Mouse (Mus musculus): ENCODE data around the gene Rab23.

The Rab23 gene

GRCm38 (mm10) chr1:33719733-33720225, at the start of gene Rab23:
Gene Rab23 (plus strand): TSS chr1:33719887.
- H3K36me3 ChIP-seq (ENCODE audit: control insufficient read depth, insufficient read depth, low read length, poor library complexity, severe bottlenecking) = no peaks in the 10 kb centered on the region
- DNase-seq (ENCODE audit: low read depth, low spot score) = peak; percentile 87
- no peaks in the 10 kb centered on the region; the same call in 1 of the 2 replicates for H3K27me3 ChIP-seq (ENCODE audit: control insufficient read depth, insufficient read depth, low read length, poor library complexity, severe bottlenecking)

GRCm38 (mm10) chr1:33670164-33670616, 49.5 kb upstream of the Rab23 start:
- DNase-seq (ENCODE audit: low read depth, low spot score) = peak; percentile 71
- no peaks in the 10 kb centered on the region for H3K27me3 ChIP-seq (ENCODE audit: control insufficient read depth, insufficient read depth, low read length, poor library complexity, severe bottlenecking)

GRCm38 (mm10) chr1:33671441-33671840, 48.2 kb upstream of the Rab23 start:
- Histone ChIP-seq H3K27me3 (ENCODE audit: control insufficient read depth, insufficient read depth, low read length, poor library complexity, severe bottlenecking) (no peaks in the 10 kb centered on the region), H3K36me3 (ENCODE audit: control insufficient read depth, insufficient read depth, low read length, poor library complexity, severe bottlenecking) (no peaks in the 10 kb centered on the region)
- DNase-seq (ENCODE audit: low read depth, low spot score) = no peak

More at GRCm38 (mm10) chr1:33670164-33670616, 49.5 kb upstream of the Rab23 start:
- no peaks in the 10 kb centered on the region for H3K36me3 ChIP-seq (ENCODE audit: control insufficient read depth, insufficient read depth, low read length, poor library complexity, severe bottlenecking)

- H3K36me3 ChIP-seq (ENCODE audit: control insufficient read depth, insufficient read depth, low read length, poor library complexity, severe bottlenecking) = no peaks in the 10 kb centered on the region
- H3K27me3 ChIP-seq (ENCODE audit: control insufficient read depth, insufficient read depth, low read length, poor library complexity, severe bottlenecking) = no peaks in the 10 kb centered on the region
- DNase-seq (ENCODE audit: low read depth, low spot score) = no peak
These were observed 47.6 kb upstream of the Rab23 start for GRCm38 (mm10) chr1:33672083-33672482.

- DNase-seq (ENCODE audit: low read depth, low spot score) = peak; percentile 58
- no peaks in the 10 kb centered on the region for H3K36me3 ChIP-seq (ENCODE audit: control insufficient read depth, insufficient read depth, low read length, poor library complexity, severe bottlenecking)
- H3K27me3 ChIP-seq (ENCODE audit: control insufficient read depth, insufficient read depth, low read length, poor library complexity, severe bottlenecking) = no peaks in the 10 kb centered on the region
These were observed 47.2 kb upstream of the Rab23 start for GRCm38 (mm10) chr1:33672514-33672913.

GRCm38 (mm10) chr1:33673158-33673960, 46.3 kb upstream of the Rab23 start:
- no peaks in the 10 kb centered on the region for H3K36me3 ChIP-seq (ENCODE audit: control insufficient read depth, insufficient read depth, low read length, poor library complexity, severe bottlenecking)
- H3K27me3 ChIP-seq (ENCODE audit: control insufficient read depth, insufficient read depth, low read length, poor library complexity, severe bottlenecking) = no peaks in the 10 kb centered on the region

GRCm38 (mm10) chr1:33680435-33680834, 39.3 kb upstream of the Rab23 start:
- DNase-seq (ENCODE audit: low read depth, low spot score) = no peak
- no peaks in the 10 kb centered on the region for H3K36me3 ChIP-seq (ENCODE audit: control insufficient read depth, insufficient read depth, low read length, poor library complexity, severe bottlenecking)
- no peaks in the 10 kb centered on the region for H3K27me3 ChIP-seq (ENCODE audit: control insufficient read depth, insufficient read depth, low read length, poor library complexity, severe bottlenecking)

More at GRCm38 (mm10) chr1:33673158-33673960, 46.3 kb upstream of the Rab23 start:
- no peak for DNase-seq (ENCODE audit: low read depth, low spot score)

GRCm38 (mm10) chr1:33680890-33681289, 38.8 kb upstream of the Rab23 start:
- no peaks in the 10 kb centered on the region for H3K36me3 ChIP-seq (ENCODE audit: control insufficient read depth, insufficient read depth, low read length, poor library complexity, severe bottlenecking)
- DNase-seq (ENCODE audit: low read depth, low spot score) = no peak
- no peaks in the 10 kb centered on the region for H3K27me3 ChIP-seq (ENCODE audit: control insufficient read depth, insufficient read depth, low read length, poor library complexity, severe bottlenecking)

GRCm38 (mm10) chr1:33684459-33684858, 35.2 kb upstream of the Rab23 start:
- no peaks in the 10 kb centered on the region; the same call in 1 of the 2 replicates for H3K27me3 ChIP-seq (ENCODE audit: control insufficient read depth, insufficient read depth, low read length, poor library complexity, severe bottlenecking)
- no peaks in the 10 kb centered on the region for H3K36me3 ChIP-seq (ENCODE audit: control insufficient read depth, insufficient read depth, low read length, poor library complexity, severe bottlenecking)
- peak; percentile 54 for DNase-seq (ENCODE audit: low read depth, low spot score)

- H3K27me3 ChIP-seq (ENCODE audit: control insufficient read depth, insufficient read depth, low read length, poor library complexity, severe bottlenecking) = no peaks in the 10 kb centered on the region; the same call in 1 of the 2 replicates
- DNase-seq (ENCODE audit: low read depth, low spot score) = no peak
- H3K36me3 ChIP-seq (ENCODE audit: control insufficient read depth, insufficient read depth, low read length, poor library complexity, severe bottlenecking) = no peaks in the 10 kb centered on the region
These were observed 30.9 kb upstream of the Rab23 start for GRCm38 (mm10) chr1:33688810-33689209.

GRCm38 (mm10) chr1:33689446-33690086, 30.1 kb upstream of the Rab23 start:
- DNase-seq (ENCODE audit: low read depth, low spot score) = no peak

GRCm38 (mm10) chr1:33690087-33690448, 29.6 kb upstream of the Rab23 start:
- Histone ChIP-seq H3K27me3 (ENCODE audit: control insufficient read depth, insufficient read depth, low read length, poor library complexity, severe bottlenecking) (no peaks in the 10 kb centered on the region; the same call in 1 of the 2 replicates), H3K36me3 (ENCODE audit: control insufficient read depth, insufficient read depth, low read length, poor library complexity, severe bottlenecking) (no peaks in the 10 kb centered on the region)
- DNase-seq (ENCODE audit: low read depth, low spot score) = no peak

More at GRCm38 (mm10) chr1:33689446-33690086, 30.1 kb upstream of the Rab23 start:
- H3K27me3 ChIP-seq (ENCODE audit: control insufficient read depth, insufficient read depth, low read length, poor library complexity, severe bottlenecking) = no peaks in the 10 kb centered on the region; the same call in 1 of the 2 replicates
- no peaks in the 10 kb centered on the region for H3K36me3 ChIP-seq (ENCODE audit: control insufficient read depth, insufficient read depth, low read length, poor library complexity, severe bottlenecking)

GRCm38 (mm10) chr1:33693893-33694292, 25.8 kb upstream of the Rab23 start:
- Histone ChIP-seq H3K27me3 (ENCODE audit: control insufficient read depth, insufficient read depth, low read length, poor library complexity, severe bottlenecking) (no peaks in the 10 kb centered on the region), H3K36me3 (ENCODE audit: control insufficient read depth, insufficient read depth, low read length, poor library complexity, severe bottlenecking) (no peaks in the 10 kb centered on the region)
- no peak for DNase-seq (ENCODE audit: low read depth, low spot score)

- DNase-seq (ENCODE audit: low read depth, low spot score) = no peak
- Histone ChIP-seq H3K27me3 (ENCODE audit: control insufficient read depth, insufficient read depth, low read length, poor library complexity, severe bottlenecking) (no peaks in the 10 kb centered on the region), H3K36me3 (ENCODE audit: control insufficient read depth, insufficient read depth, low read length, poor library complexity, severe bottlenecking) (no peaks in the 10 kb centered on the region)
These were observed 23.7 kb upstream of the Rab23 start for GRCm38 (mm10) chr1:33696016-33696415.

- DNase-seq (ENCODE audit: low read depth, low spot score) = no peak
- H3K27me3 ChIP-seq (ENCODE audit: control insufficient read depth, insufficient read depth, low read length, poor library complexity, severe bottlenecking) = no peaks in the 10 kb centered on the region
- no peaks in the 10 kb centered on the region for H3K36me3 ChIP-seq (ENCODE audit: control insufficient read depth, insufficient read depth, low read length, poor library complexity, severe bottlenecking)
These were observed 18.4 kb upstream of the Rab23 start for GRCm38 (mm10) chr1:33701244-33701643.
